Mouse (Mus musculus) megakaryocyte, embryonic 14.5 days (primary cell): ENCODE results near the gene Pcgf2. TPM values are rescaled to one million over a fixed set of nuclear protein-coding genes. Genes with fewer than 3 reads are reported as not detected.

Source experiments
- H3K27me3 ChIP-seq: replicated peaks from 2 replicates; pipeline ENCODE3; 2012; ENCODE audit warnings: inconsistent platforms
- H3K36me3 ChIP-seq: replicated peaks from 2 replicates; pipeline ENCODE3; 2012; ENCODE audit warnings: low read length, inconsistent platforms, mixed read lengths
- H3K4me1 ChIP-seq: 2 replicates; pipeline ENCODE4 v1.6.1; 2012; ENCODE audit warnings: inconsistent platforms
- H3K4me3 ChIP-seq: replicated peaks from 2 replicates; pipeline ENCODE3; 2012; ENCODE audit warnings: moderate library complexity, mild to moderate bottlenecking, inconsistent platforms
- H3K9me3 ChIP-seq: 2 replicates; pipeline ENCODE4 v1.6.1; 2012; ENCODE audit warnings: inconsistent platforms
- FLI1 ChIP-seq: IDR thresholded peaks from 2 replicates; pipeline ENCODE4 v1.6.1; 2012; ENCODE audit warnings: low read length, inconsistent platforms, mixed read lengths
- GATA1 ChIP-seq: IDR thresholded peaks from 3 replicates; pipeline ENCODE4 v1.6.1; 2012; ENCODE audit warnings: mixed read lengths, low read length, inconsistent platforms, borderline replicate concordance
- polyA plus RNA-seq: library from polyadenylated mRNA; stranded (reverse); fragments of >175 nt; gene quantifications from 2 replicates; pipeline ENCODE4 v1.2.3, GENCODE M21; 2012; ENCODE audit warnings: low replicate concordance; ENCODE audit not compliant: insufficient read depth

Gene Pcgf2
- polyA plus RNA-seq, 1 experiment = 83.4 TPM

DNA sequence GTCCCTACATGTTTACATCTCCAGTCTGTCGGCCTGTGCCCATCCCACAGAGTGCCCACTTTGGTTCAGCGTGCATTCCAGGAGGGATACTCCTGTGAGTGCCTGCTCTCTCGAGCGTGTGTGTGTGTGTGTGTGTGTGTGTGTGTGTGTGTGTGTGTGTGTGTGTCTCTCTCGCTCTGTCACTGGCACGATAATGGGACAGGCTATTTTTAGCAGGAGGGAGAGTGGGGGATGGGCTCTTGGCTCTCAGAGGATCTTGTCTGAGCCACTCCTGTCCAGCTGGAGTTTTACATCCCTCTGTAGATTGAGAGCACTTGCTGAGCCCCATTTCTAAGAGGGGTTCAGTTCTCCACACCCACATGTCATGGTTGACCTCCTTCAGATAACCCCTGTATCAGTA is 30.5 kb downstream of the Pcgf2 start:
- peaks cover 90% of the 10 kb centered on the region for H3K36me3 ChIP-seq
- H3K9me3 ChIP-seq = peaks cover 8% of the 10 kb centered on the region; the same call in 1 of the 2 replicates
- peaks cover 31% of the 10 kb centered on the region for H3K4me1 ChIP-seq
- TF ChIP-seq FLI1 (no peak), GATA1 (no peak)
- H3K4me3 ChIP-seq = no peak overlapping the region
- peaks cover 49% of the 10 kb centered on the region for H3K27me3 ChIP-seq

DNA sequence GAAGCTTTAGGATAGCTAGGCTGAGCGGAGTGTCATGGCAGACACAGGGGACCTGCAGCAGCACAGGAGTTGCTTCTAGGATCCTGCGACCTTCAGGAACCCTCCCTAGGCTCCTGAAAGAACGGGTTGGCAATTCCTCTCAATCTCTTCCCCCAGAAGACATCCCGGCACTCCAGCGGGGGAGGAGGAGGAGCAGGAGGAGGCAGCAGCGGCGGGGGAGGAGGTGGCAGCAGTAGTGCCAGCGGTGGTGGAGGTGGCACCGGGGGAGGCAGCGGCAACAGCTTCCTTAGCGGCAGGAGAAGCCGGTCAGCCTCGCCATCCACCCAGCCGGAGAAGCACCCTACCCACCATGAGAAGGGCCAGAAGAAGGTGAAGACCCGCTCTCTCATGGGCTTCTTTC is 31.0 kb downstream of the Pcgf2 start:
- Histone ChIP-seq H3K36me3 (peaks cover 85% of the 10 kb centered on the region), H3K4me1 (peaks cover 35% of the 10 kb centered on the region), H3K9me3 (peaks cover 8% of the 10 kb centered on the region; the same call in 1 of the 2 replicates), H3K27me3 (peaks cover 50% of the 10 kb centered on the region), H3K4me3 (no peak overlapping the region)
- TF ChIP-seq GATA1 (no peak), FLI1 (no peak)

DNA sequence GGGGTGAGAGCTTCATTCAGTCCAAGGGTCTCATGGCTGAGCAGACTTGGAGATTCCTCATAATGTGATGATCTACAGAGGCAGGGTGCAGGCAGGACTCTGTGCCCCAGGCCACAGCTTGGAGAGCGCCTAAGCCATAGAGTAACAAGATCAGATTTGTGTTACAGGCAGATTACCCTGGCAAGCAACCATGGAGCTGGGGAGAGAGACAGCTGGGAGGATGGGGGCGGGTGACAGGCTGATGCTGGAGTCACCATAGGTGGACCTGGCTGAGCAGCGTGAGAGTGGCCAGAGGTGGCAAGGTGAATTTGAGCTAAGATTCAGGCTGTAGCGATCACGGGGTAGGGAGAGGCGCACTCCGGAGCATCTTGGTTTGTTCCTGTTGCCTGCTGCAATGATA is 32.1 kb downstream of the Pcgf2 start:
- Histone ChIP-seq H3K9me3 (peaks cover 8% of the 10 kb centered on the region; the same call in 1 of the 2 replicates), H3K36me3 (peaks cover 74% of the 10 kb centered on the region), H3K4me1 (peaks cover 42% of the 10 kb centered on the region), H3K4me3 (no peak overlapping the region), H3K27me3 (peaks cover 53% of the 10 kb centered on the region)
- TF ChIP-seq GATA1 = no peak
- no peak for TF ChIP-seq FLI1

DNA sequence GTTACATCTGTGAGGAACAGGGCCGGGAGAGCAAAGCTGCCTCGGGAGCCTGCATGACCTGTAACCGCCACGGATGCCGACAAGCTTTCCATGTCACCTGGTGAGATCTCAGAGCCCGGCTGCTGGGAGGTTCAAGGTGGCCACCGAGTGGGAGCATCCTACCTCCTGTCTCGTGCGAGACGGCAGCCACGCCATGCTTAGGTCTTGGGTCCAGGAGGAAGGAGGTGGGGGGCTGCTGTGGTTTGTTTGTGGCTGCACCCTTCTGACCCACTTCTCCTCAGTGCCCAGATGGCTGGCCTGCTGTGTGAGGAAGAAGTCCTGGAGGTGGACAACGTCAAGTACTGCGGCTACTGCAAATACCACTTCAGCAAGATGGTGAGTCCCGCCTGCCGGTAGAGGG is 33.5 kb downstream of the Pcgf2 start:
- Histone ChIP-seq H3K4me3 (peak overlapping the region; percentile 11), H3K4me1 (peaks cover 53% of the 10 kb centered on the region), H3K9me3 (peaks cover 8% of the 10 kb centered on the region; the same call in 1 of the 2 replicates), H3K36me3 (peaks cover 61% of the 10 kb centered on the region), H3K27me3 (peaks cover 60% of the 10 kb centered on the region)
- no peak for TF ChIP-seq FLI1
- TF ChIP-seq GATA1 = no peak

DNA sequence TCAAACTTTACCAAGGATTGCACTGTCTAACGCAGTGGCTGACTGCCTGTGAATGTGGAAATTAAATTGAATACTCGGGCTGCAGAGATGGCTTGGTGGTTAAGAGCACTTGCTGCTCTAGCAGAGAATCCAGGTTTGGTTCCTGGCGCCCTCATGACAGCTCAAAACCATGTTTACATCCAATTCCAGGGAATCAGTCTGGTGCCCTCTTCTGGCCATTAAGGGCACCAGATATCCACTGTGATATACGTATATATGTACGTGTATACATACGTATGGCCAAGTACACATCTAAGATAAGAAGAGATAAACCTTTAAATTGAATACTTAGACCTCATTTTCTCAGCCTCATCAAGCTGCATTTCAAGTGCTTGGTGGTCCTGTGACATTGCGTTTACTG is 34.1 kb downstream of the Pcgf2 start:
- H3K4me3 ChIP-seq = no peak overlapping the region
- H3K9me3 ChIP-seq = peaks cover 8% of the 10 kb centered on the region; the same call in 1 of the 2 replicates
- peaks cover 62% of the 10 kb centered on the region for H3K27me3 ChIP-seq
- peaks cover 59% of the 10 kb centered on the region for H3K4me1 ChIP-seq
- peaks cover 55% of the 10 kb centered on the region for H3K36me3 ChIP-seq
- TF ChIP-seq FLI1 (no peak), GATA1 (no peak)

- Histone ChIP-seq H3K36me3 (peaks cover 47% of the 10 kb centered on the region), H3K4me1 (peaks cover 67% of the 10 kb centered on the region), H3K9me3 (peaks cover 8% of the 10 kb centered on the region; the same call in 1 of the 2 replicates), H3K27me3 (peaks cover 67% of the 10 kb centered on the region), H3K4me3 (no peak overlapping the region)
- no peak for TF ChIP-seq FLI1
These were observed 34.9 kb downstream of the Pcgf2 start for GRCm38 (mm10) chr11:97665431-97665830.

- peaks cover 68% of the 10 kb centered on the region for H3K27me3 ChIP-seq
- H3K4me3 ChIP-seq = no peak overlapping the region
- peaks cover 63% of the 10 kb centered on the region for H3K4me1 ChIP-seq
- peaks cover 41% of the 10 kb centered on the region for H3K36me3 ChIP-seq
- peaks cover 8% of the 10 kb centered on the region; the same call in 1 of the 2 replicates for H3K9me3 ChIP-seq
- no peak for TF ChIP-seq GATA1
- no peak for TF ChIP-seq FLI1
These were observed 35.5 kb downstream of the Pcgf2 start for GRCm38 (mm10) chr11:97664771-97665240.

- peaks cover 36% of the 10 kb centered on the region for H3K36me3 ChIP-seq
- peak overlapping the region; percentile 93 for H3K4me3 ChIP-seq
- TF ChIP-seq GATA1 = no peak
- TF ChIP-seq FLI1 = no peak
- H3K4me1 ChIP-seq = peaks cover 63% of the 10 kb centered on the region
- H3K27me3 ChIP-seq = peaks cover 69% of the 10 kb centered on the region
- H3K9me3 ChIP-seq = peaks cover 8% of the 10 kb centered on the region; the same call in 1 of the 2 replicates
These were observed 36.0 kb downstream of the Pcgf2 start for GRCm38 (mm10) chr11:97664339-97664665.

- H3K4me3 ChIP-seq = peak overlapping the region; percentile 93
- H3K27me3 ChIP-seq = peaks cover 69% of the 10 kb centered on the region
These were observed 36.6 kb downstream of the Pcgf2 start for GRCm38 (mm10) chr11:97663528-97664338.

GRCm38 (mm10) chr11:97662893-97663527 is 37.3 kb downstream of the Pcgf2 start, which contains the start of gene Mllt6:
Gene Mllt6 (plus strand): TSS chr11:97663414.
- H3K27me3 ChIP-seq = peaks cover 65% of the 10 kb centered on the region

More at GRCm38 (mm10) chr11:97663528-97664338, 36.6 kb downstream of the Pcgf2 start:
- no peak for TF ChIP-seq GATA1
- TF ChIP-seq FLI1 = no peak
- Histone ChIP-seq H3K4me1 (peaks cover 65% of the 10 kb centered on the region), H3K9me3 (peaks cover 8% of the 10 kb centered on the region; the same call in 1 of the 2 replicates), H3K36me3 (peaks cover 30% of the 10 kb centered on the region)

More at GRCm38 (mm10) chr11:97662893-97663527, 37.3 kb downstream of the Pcgf2 start, which contains the start of gene Mllt6:
- peaks cover 23% of the 10 kb centered on the region for H3K36me3 ChIP-seq
- TF ChIP-seq GATA1 (no peak), FLI1 (no peak)
- H3K4me3 ChIP-seq = peak within 1 kb of the TSS; percentile 93
- peaks cover 8% of the 10 kb centered on the region; the same call in 1 of the 2 replicates for H3K9me3 ChIP-seq
- peaks cover 67% of the 10 kb centered on the region for H3K4me1 ChIP-seq
